Mouse (Mus musculus): ENCODE measurements at regions not wholly inside any gene's neighbourhood (a gene's known extent, or its start where the extent isn't known, plus 50 kb on each side); places are given as distances from the start of the nearest gene placed in this dataset.

GRCm38 (mm10) chr7:115129001-115129400, 385.5 kb downstream of the Insc start:
- TF ChIP-seq POLR2A (IDR thresholded peaks at IDR 0.05; ENCODE audit: insufficient read depth, low read depth, low read length) (no peak), CTCF (IDR thresholded peaks at IDR 0.05) (no peak), EP300 (IDR thresholded peaks at IDR 0.05; ENCODE audit: insufficient read depth, low read depth, low read length) (no peak)
